Mouse (Mus musculus) limb, embryonic 10.5 days (tissue): ENCODE measurements at regions not wholly inside any gene's neighbourhood (a gene's known extent, or its start where the extent isn't known, plus 50 kb on each side); places are given as distances from the start of the nearest gene placed in this dataset. TPM values are rescaled to one million over a fixed set of nuclear protein-coding genes. Genes with fewer than 3 reads are reported as not detected.

ENCODE experiments used
- DNase-seq: peaks from one replicate; pipeline ENCODE4 v3.0.0-alpha.2; 2017; ENCODE audit warnings: low spot score
- H3K27ac ChIP-seq: fragments of 300-500 bp; sonication (generic); 2 replicates; pipeline ENCODE4 v1.5.1; 2016; ENCODE audit warnings: mild to moderate bottlenecking
- H3K27me3 ChIP-seq: fragments of 300-500 bp; sonication (generic); 2 replicates; pipeline ENCODE4 v1.6.1; 2016; ENCODE audit warnings: low read depth, mild to moderate bottlenecking; ENCODE audit not compliant: poor library complexity, severe bottlenecking
- H3K36me3 ChIP-seq: fragments of 300-500 bp; sonication (generic); 2 replicates; pipeline ENCODE4 v1.6.1; 2016; ENCODE audit warnings: mild to moderate bottlenecking, moderate library complexity
- H3K4me1 ChIP-seq: fragments of 300-500 bp; sonication (generic); 2 replicates; pipeline ENCODE4 v1.6.1; 2016
- H3K4me3 ChIP-seq: fragments of 300-500 bp; sonication (generic); 2 replicates; pipeline ENCODE4 v1.5.1; 2016; ENCODE audit warnings: mild to moderate bottlenecking, moderate library complexity
- H3K9me3 ChIP-seq: fragments of 300-500 bp; sonication (generic); replicated peaks from 2 replicates; pipeline ENCODE4 v1.6.1; 2016; ENCODE audit warnings: mild to moderate bottlenecking
- WGBS: fragments of 180-500 bp; shearing (Covaris S2); methylation state at CpG from one replicate; pipeline ENCODE4 v1.1.7; 2016; 5-methylcytosine and 5-hydroxymethylcytosine counted together
- microRNA-seq: library from miRNA; unstranded; fragments of <30 nt; microRNA quantifications from one replicate; pipeline ENCODE4, GENCODE M21; 2017

- Histone ChIP-seq H3K4me3 (no peak overlapping the region), H3K9me3 (no peaks in the 10 kb centered on the region), H3K27ac (no peak overlapping the region), H3K27me3 (no peaks in the 10 kb centered on the region), H3K36me3 (no peaks in the 10 kb centered on the region), H3K4me1 (no peaks in the 10 kb centered on the region)
- DNase-seq: no peak
Measured at GRCm38 (mm10) chr3:134124982-134125381, 111.3 kb upstream of the Cxxc4 start.

GRCm38 (mm10) chr3:134130412-134130811 lies 105.9 kb upstream of the Cxxc4 start:
- WGBS: 61% methylated on average over 3 of the region's 3 CpGs
- Histone ChIP-seq H3K4me3 (no peak overlapping the region), H3K9me3 (no peaks in the 10 kb centered on the region), H3K27me3 (no peaks in the 10 kb centered on the region), H3K4me1 (no peaks in the 10 kb centered on the region), H3K36me3 (no peaks in the 10 kb centered on the region), H3K27ac (no peak overlapping the region)
- no peak for DNase-seq

- no peaks in the 10 kb centered on the region for H3K27me3 ChIP-seq
- WGBS: 22% methylated on average over 7 of the region's 7 CpGs
- H3K27ac ChIP-seq: no peak overlapping the region; the same call in 1 of the 2 replicates
- H3K36me3 ChIP-seq: no peaks in the 10 kb centered on the region
- H3K4me1 ChIP-seq: peaks cover 27% of the 10 kb centered on the region
- DNase-seq: no peak
- H3K4me3 ChIP-seq: 0 out of 2 replicates have a peak overlapping the region, but pooled peaks have one; percentile 8
- no peaks in the 10 kb centered on the region for H3K9me3 ChIP-seq
Measured at GRCm38 (mm10) chr3:134145251-134145650, 91.0 kb upstream of the Cxxc4 start.

- no peak for DNase-seq
- Histone ChIP-seq H3K4me1 (peaks cover 27% of the 10 kb centered on the region), H3K4me3 (no peak overlapping the region), H3K27me3 (no peaks in the 10 kb centered on the region), H3K27ac (peak overlapping the region; percentile 72; the same call in 1 of the 2 replicates), H3K36me3 (no peaks in the 10 kb centered on the region), H3K9me3 (no peaks in the 10 kb centered on the region)
- 82% methylated on average over 3 of the region's 3 CpGs for WGBS
Measured at GRCm38 (mm10) chr3:134145935-134146334, 90.3 kb upstream of the Cxxc4 start.

- no peaks in the 10 kb centered on the region for H3K9me3 ChIP-seq
- DNase-seq: peak; percentile 74
- H3K36me3 ChIP-seq: no peaks in the 10 kb centered on the region
- peak overlapping the region; percentile 72 for H3K27ac ChIP-seq
- no peaks in the 10 kb centered on the region for H3K27me3 ChIP-seq
- WGBS: 19% methylated on average over 14 of the region's 14 CpGs
- peak overlapping the region; percentile 41 for H3K4me3 ChIP-seq
- H3K4me1 ChIP-seq: peaks cover 27% of the 10 kb centered on the region
Measured at GRCm38 (mm10) chr3:134146373-134147224, 89.7 kb upstream of the Cxxc4 start.

GRCm38 (mm10) chr3:134162288-134162687 lies 74.0 kb upstream of the Cxxc4 start:
- Histone ChIP-seq H3K9me3 (no peaks in the 10 kb centered on the region), H3K4me1 (no peaks in the 10 kb centered on the region), H3K27me3 (no peaks in the 10 kb centered on the region), H3K27ac (no peak overlapping the region), H3K36me3 (no peaks in the 10 kb centered on the region), H3K4me3 (no peak overlapping the region)
- WGBS: 93% methylated on average over 5 of the region's 5 CpGs
- DNase-seq: no peak

GRCm38 (mm10) chr3:134169922-134170321 lies 66.4 kb upstream of the Cxxc4 start:
- no peak overlapping the region for H3K27ac ChIP-seq
- H3K4me3 ChIP-seq: no peak overlapping the region
- no peaks in the 10 kb centered on the region for H3K27me3 ChIP-seq
- H3K9me3 ChIP-seq: no peaks in the 10 kb centered on the region
- H3K36me3 ChIP-seq: no peaks in the 10 kb centered on the region
- no peaks in the 10 kb centered on the region for H3K4me1 ChIP-seq
- DNase-seq: no peak
- WGBS: 64% methylated on average over 1 of the region's 1 CpGs

GRCm38 (mm10) chr3:134172357-134172756 lies 63.9 kb upstream of the Cxxc4 start:
- Histone ChIP-seq H3K4me1 (0 out of 2 replicates have a peak, but pooled peaks cover 3% of the 10 kb centered on the region), H3K27ac (no peak overlapping the region), H3K4me3 (no peak overlapping the region), H3K36me3 (no peaks in the 10 kb centered on the region), H3K27me3 (no peaks in the 10 kb centered on the region), H3K9me3 (no peaks in the 10 kb centered on the region)
- 68% methylated on average over 3 of the region's 3 CpGs for WGBS
- no peak for DNase-seq

- no peaks in the 10 kb centered on the region for H3K27me3 ChIP-seq
Measured at GRCm38 (mm10) chr3:134178491-134179054, 57.7 kb upstream of the Cxxc4 start.

GRCm38 (mm10) chr3:134184042-134184441 lies 52.2 kb upstream of the Cxxc4 start:
- no peaks in the 10 kb centered on the region for H3K27me3 ChIP-seq
- H3K4me3 ChIP-seq: no peak overlapping the region
- no peak overlapping the region for H3K27ac ChIP-seq
- no peak for DNase-seq
- peaks cover 13% of the 10 kb centered on the region for H3K4me1 ChIP-seq
- no peaks in the 10 kb centered on the region for H3K9me3 ChIP-seq
- WGBS: 70% methylated on average over 4 of the region's 4 CpGs
- no peaks in the 10 kb centered on the region for H3K36me3 ChIP-seq

More at GRCm38 (mm10) chr3:134178491-134179054, 57.7 kb upstream of the Cxxc4 start:
- no peaks in the 10 kb centered on the region for H3K9me3 ChIP-seq
- WGBS: 80% methylated on average over 7 of the region's 7 CpGs
- H3K4me1 ChIP-seq: peaks cover 6% of the 10 kb centered on the region; the same call in 1 of the 2 replicates
- DNase-seq: no peak
- no peaks in the 10 kb centered on the region for H3K36me3 ChIP-seq
- no peak overlapping the region for H3K4me3 ChIP-seq
- no peak overlapping the region for H3K27ac ChIP-seq

Small RNA genes lying in the stretch of these regions (microRNA-seq; reads per million reads assigned to microRNA genes)
- not detected for gene Gm44361
